Mouse (Mus musculus) midbrain, embryonic 14.5 days (tissue): ENCODE results near the gene Tmem104. TPM values are rescaled to one million over a fixed set of nuclear protein-coding genes. Genes with fewer than 3 reads are reported as not detected.

Source experiments
- ATAC-seq: fragments of 200-750 bp; cut with Nextera tagmentation; 2 replicates; pipeline ENCODE4 v1.8.0; 2017; ENCODE audit warnings: moderate number of reproducible peaks, moderate library complexity; ENCODE audit not compliant: low FRiP score, low TSS enrichment
- DNase-seq: peaks from one replicate; pipeline ENCODE4 v3.0.0-alpha.2; 2015
- H3K27ac ChIP-seq: fragments of 300-500 bp; sonication (generic); replicated peaks from 2 replicates; pipeline ENCODE4 v1.5.1; 2014; ENCODE audit warnings: mild to moderate bottlenecking, low read depth, low read length, moderate library complexity
- H3K27me3 ChIP-seq: fragments of 300-500 bp; sonication (generic); 2 replicates; pipeline ENCODE4 v1.6.1; 2014; ENCODE audit warnings: low read length, control low read depth, mixed read lengths; ENCODE audit not compliant: control insufficient read depth, insufficient read depth
- H3K36me3 ChIP-seq: fragments of 300-500 bp; sonication (generic); 2 replicates; pipeline ENCODE4 v1.6.1; 2014; ENCODE audit warnings: low read length, control low read depth; ENCODE audit not compliant: control insufficient read depth, insufficient read depth
- H3K4me1 ChIP-seq: fragments of 300-500 bp; sonication (generic); 2 replicates; pipeline ENCODE4 v1.6.1; 2014; ENCODE audit warnings: mild to moderate bottlenecking, antibody characterized with exemption, low read length, control low read depth; ENCODE audit not compliant: control insufficient read depth, insufficient read depth
- H3K4me2 ChIP-seq: fragments of 300-500 bp; sonication (generic); 2 replicates; pipeline ENCODE4 v1.6.1; 2014; ENCODE audit warnings: mild to moderate bottlenecking, low read length, moderate library complexity
- H3K4me3 ChIP-seq: fragments of 300-500 bp; sonication (generic); replicated peaks from 2 replicates; pipeline ENCODE4 v1.5.1; 2014; ENCODE audit warnings: low read depth, low read length
- H3K9ac ChIP-seq: fragments of 300-500 bp; sonication (generic); replicated peaks from 2 replicates; pipeline ENCODE4 v1.6.1; 2014; ENCODE audit warnings: mild to moderate bottlenecking, low read length, moderate library complexity
- H3K9me3 ChIP-seq: fragments of 300-500 bp; sonication (generic); 2 replicates; pipeline ENCODE4 v1.6.1; 2016; ENCODE audit warnings: low read length, control low read depth, mixed read lengths; ENCODE audit not compliant: control insufficient read depth
- WGBS: fragments of 180-500 bp; shearing (Covaris S2); extraction: QIAGEN DNeasy Blood & Tissue Kit; methylation state at CpG from one replicate; pipeline ENCODE4 v1.1.7; 2014; 5-methylcytosine and 5-hydroxymethylcytosine counted together
- polyA plus RNA-seq: library from polyadenylated mRNA; unstranded; fragments of >200 nt; fragmentation: Nextera tagmentation; extraction: Ambion mirVana; gene quantifications from 2 replicates; pipeline ENCODE4 v1.2.1, GENCODE M21; 2014

Gene Tmem104
- polyA plus RNA-seq, 1 experiment from 2014 or later, result 14.9 TPM

DNA sequence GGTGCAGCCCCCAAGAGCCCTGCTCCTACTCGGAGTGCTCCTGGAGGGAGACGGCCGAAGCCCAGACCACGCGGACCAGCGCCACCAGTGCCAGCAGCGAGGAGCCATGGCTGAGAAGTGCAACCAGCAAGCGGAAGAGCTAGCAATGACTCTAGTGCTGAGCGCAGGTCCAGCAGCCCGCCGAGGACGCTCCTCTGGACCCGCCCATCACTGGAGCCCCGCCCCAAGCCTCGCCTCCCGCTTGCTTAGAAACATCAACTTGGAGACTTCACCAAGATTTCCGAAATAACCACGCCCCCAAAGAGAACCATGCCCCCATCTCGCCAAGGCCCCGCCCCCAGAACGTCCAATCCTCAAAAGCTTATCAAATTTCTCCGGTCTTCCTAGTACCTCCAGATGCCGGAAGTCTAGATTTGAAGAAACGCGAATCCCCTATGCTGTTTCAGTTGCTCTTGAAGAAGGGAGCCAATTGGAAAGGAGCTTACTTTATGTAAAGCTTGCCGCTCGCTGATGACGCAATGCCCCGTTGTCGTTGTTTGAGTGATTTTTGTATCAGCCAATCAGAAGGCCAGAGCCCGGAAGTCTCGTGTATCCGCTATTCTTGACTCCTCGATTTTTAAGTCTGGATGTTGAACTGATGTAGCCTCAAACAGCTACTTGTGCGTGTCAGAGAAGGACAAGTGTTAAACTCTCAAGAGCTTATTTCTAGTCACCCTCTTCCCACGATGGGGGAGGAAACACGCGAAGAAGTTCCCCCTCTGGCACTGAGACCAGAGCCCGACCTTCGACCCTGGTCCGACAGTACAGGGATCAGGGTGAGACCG lies 89.7 kb downstream of the Tmem104 start, which contains the start of gene Fdxr:
TSS of gene Fdxr (minus strand) at position 271 of the 824 bp plus-strand sequence.
- H3K36me3 ChIP-seq, result no peaks in the 10 kb centered on the region; the same call in 1 of the 2 replicates
- peak within 1 kb of the TSS; percentile 64 for H3K4me3 ChIP-seq
- H3K9me3 ChIP-seq, result no peaks in the 10 kb centered on the region
- DNase-seq (peak; percentile 99), ATAC-seq (peak; percentile 95)
- H3K4me2 ChIP-seq, result peak within 1 kb of the TSS; percentile 68
- peaks cover 20% of the 10 kb centered on the region for H3K4me1 ChIP-seq
- under 1% methylated on average over 42 of the region's 42 CpGs for WGBS
- peak within 1 kb of the TSS; percentile 91 for H3K27ac ChIP-seq
- H3K27me3 ChIP-seq, result no peaks in the 10 kb centered on the region
- H3K9ac ChIP-seq, result peak within 1 kb of the TSS; percentile 76

DNA sequence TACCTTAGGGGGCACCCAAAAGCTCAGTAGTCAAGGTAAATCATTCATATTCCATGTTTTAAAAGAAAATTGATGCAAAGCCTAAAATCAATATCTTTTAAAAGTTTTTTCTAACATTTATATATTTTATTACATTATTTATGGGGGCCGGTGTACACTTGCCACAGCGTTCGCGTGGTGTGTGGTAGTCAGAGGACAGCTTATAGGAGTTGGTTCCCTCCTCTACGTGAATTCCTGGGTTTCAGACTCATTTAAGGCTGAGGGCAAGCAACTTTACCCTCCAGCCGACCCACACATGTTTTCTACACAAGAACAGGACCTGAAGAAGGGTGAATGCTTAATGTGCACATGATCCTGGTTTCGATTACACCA lies 90.3 kb downstream of the Tmem104 start:
- H3K9me3 ChIP-seq, result no peaks in the 10 kb centered on the region
- peaks cover 20% of the 10 kb centered on the region for H3K4me1 ChIP-seq
- DNase-seq (no peak), ATAC-seq (no peak)
- H3K27ac ChIP-seq, result peak overlapping the region; percentile 91
- H3K27me3 ChIP-seq, result no peaks in the 10 kb centered on the region
- WGBS, result 19% methylated on average over 7 of the region's 7 CpGs
- peak overlapping the region; percentile 64 for H3K4me3 ChIP-seq
- H3K9ac ChIP-seq, result peak overlapping the region; percentile 58; the same call in 1 of the 2 replicates
- H3K4me2 ChIP-seq, result peak overlapping the region; percentile 68
- H3K36me3 ChIP-seq, result no peaks in the 10 kb centered on the region; the same call in 1 of the 2 replicates

DNA sequence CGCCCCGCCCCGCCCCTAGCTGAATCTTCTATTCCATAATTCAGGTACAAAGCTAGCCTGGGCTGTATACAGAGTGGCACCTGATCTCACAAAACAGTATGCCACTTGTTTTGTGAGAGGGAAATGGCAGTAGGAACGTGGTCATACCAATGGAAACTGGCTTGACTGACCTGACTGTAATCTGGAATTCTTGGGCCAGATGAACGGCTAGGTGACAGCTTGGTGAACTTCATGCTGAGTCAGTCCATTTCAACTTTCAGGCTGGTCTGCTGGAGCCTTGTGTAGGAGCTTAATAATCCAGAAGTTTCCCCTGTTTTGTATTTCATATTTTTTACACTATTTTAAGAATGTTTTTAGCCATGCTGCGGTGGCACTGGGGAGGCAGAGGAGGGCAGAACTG lies 90.9 kb downstream of the Tmem104 start:
- Histone ChIP-seq H3K4me2 (peak overlapping the region; percentile 68; the same call in 1 of the 2 replicates), H3K4me3 (no peak overlapping the region), H3K36me3 (no peaks in the 10 kb centered on the region), H3K27me3 (no peaks in the 10 kb centered on the region), H3K9me3 (no peaks in the 10 kb centered on the region), H3K4me1 (peaks cover 20% of the 10 kb centered on the region), H3K9ac (no peak overlapping the region; the same call in 1 of the 2 replicates), H3K27ac (no peak overlapping the region)
- ATAC-seq, result no peak
- WGBS, result 83% methylated on average over 6 of the region's 6 CpGs
- no peak for DNase-seq

GRCm38 (mm10) chr11:115279726-115280125 lies 92.4 kb downstream of the Tmem104 start:
- ATAC-seq (no peak), DNase-seq (no peak)
- WGBS, result 81% methylated on average over 1 of the region's 1 CpGs
- H3K4me3 ChIP-seq, result no peak overlapping the region
- no peaks in the 10 kb centered on the region for H3K9me3 ChIP-seq
- no peak overlapping the region for H3K4me2 ChIP-seq
- peaks cover 20% of the 10 kb centered on the region for H3K4me1 ChIP-seq
- H3K27ac ChIP-seq, result no peak overlapping the region
- H3K36me3 ChIP-seq, result no peaks in the 10 kb centered on the region
- H3K9ac ChIP-seq, result no peak overlapping the region
- H3K27me3 ChIP-seq, result no peaks in the 10 kb centered on the region

GRCm38 (mm10) chr11:115282295-115282694 lies 95.0 kb downstream of the Tmem104 start:
- ATAC-seq (no peak), DNase-seq (no peak)
- Histone ChIP-seq H3K4me3 (no peak overlapping the region), H3K27me3 (no peaks in the 10 kb centered on the region), H3K4me1 (peaks cover 8% of the 10 kb centered on the region), H3K9ac (no peak overlapping the region), H3K27ac (no peak overlapping the region), H3K4me2 (no peak overlapping the region), H3K9me3 (no peaks in the 10 kb centered on the region), H3K36me3 (no peaks in the 10 kb centered on the region)
- WGBS, result 79% methylated on average over 8 of the region's 8 CpGs

- Histone ChIP-seq H3K4me1 (peaks cover 3% of the 10 kb centered on the region), H3K36me3 (no peaks in the 10 kb centered on the region), H3K4me2 (no peak overlapping the region), H3K9me3 (no peaks in the 10 kb centered on the region), H3K27me3 (no peaks in the 10 kb centered on the region), H3K4me3 (no peak overlapping the region), H3K27ac (no peak overlapping the region), H3K9ac (no peak overlapping the region)
- ATAC-seq (no peak), DNase-seq (no peak)
- 89% methylated on average over 8 of the region's 8 CpGs for WGBS
These were observed 95.6 kb downstream of the Tmem104 start for GRCm38 (mm10) chr11:115282723-115283485.

DNA sequence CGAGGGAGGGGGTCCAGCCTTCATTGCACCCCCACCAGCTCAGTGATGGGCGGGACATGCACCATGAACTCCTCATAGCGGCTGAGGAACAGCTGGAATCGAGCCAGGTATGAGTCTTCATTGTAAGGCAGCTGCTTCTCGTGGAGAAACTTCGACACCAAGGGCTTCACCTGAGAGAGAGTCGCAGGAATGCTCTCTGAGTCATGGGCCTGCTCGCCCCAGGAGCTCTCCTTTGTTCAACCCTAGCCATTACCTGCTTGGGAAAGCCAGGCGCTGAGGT lies 96.1 kb downstream of the Tmem104 start:
- H3K9me3 ChIP-seq, result no peaks in the 10 kb centered on the region
- no peak overlapping the region for H3K4me2 ChIP-seq
- H3K4me3 ChIP-seq, result no peak overlapping the region
- H3K4me1 ChIP-seq, result no peaks in the 10 kb centered on the region
- no peak overlapping the region for H3K9ac ChIP-seq
- no peak for DNase-seq
- 78% methylated on average over 9 of the region's 9 CpGs for WGBS
- H3K36me3 ChIP-seq, result no peaks in the 10 kb centered on the region
- no peak for ATAC-seq
- no peak overlapping the region for H3K27ac ChIP-seq
- H3K27me3 ChIP-seq, result no peaks in the 10 kb centered on the region

DNA sequence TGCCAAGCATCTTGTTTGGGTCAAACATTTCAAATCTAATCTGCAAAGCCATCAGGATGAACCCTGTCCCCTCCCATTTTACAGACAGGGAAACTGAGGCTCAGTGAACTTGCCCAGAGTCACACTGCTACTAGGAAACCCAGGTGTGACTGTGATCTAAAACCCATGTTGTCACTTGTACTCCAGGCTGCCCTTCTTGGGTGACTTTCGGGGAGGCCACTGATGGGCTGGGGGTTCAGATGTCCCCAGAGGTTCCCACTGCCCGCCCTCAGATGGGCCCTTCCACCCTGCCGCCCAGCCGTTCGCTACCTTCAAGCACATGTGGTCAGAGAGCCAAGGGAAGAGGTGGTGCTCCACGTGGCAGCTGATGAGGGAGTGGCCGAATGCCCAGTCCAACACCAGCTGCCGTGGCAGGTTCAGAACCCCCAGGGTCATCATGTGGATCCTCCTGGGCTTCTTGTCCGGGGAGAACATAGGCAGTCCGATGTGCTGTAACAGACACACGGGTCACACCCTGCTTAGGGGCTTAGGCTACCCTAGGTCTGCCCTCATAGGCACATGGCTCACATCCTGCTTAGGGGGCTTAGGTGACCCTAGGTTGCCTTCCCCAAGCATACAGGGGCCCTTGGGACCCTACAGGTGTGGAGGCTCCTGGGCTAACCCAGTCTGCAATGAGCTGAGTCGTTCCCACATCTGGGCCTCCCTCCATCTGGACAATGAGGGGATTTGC lies 96.8 kb downstream of the Tmem104 start:
- Histone ChIP-seq H3K27me3 (no peaks in the 10 kb centered on the region), H3K4me1 (no peaks in the 10 kb centered on the region), H3K4me3 (no peak overlapping the region), H3K27ac (no peak overlapping the region), H3K9ac (no peak overlapping the region), H3K36me3 (no peaks in the 10 kb centered on the region), H3K4me2 (no peak overlapping the region), H3K9me3 (no peaks in the 10 kb centered on the region)
- WGBS, result 86% methylated on average over 12 of the region's 12 CpGs
- ATAC-seq (no peak), DNase-seq (no peak)
